ENCODE assay signal across 30 mouse cellular contexts in the genomic region with DNA sequence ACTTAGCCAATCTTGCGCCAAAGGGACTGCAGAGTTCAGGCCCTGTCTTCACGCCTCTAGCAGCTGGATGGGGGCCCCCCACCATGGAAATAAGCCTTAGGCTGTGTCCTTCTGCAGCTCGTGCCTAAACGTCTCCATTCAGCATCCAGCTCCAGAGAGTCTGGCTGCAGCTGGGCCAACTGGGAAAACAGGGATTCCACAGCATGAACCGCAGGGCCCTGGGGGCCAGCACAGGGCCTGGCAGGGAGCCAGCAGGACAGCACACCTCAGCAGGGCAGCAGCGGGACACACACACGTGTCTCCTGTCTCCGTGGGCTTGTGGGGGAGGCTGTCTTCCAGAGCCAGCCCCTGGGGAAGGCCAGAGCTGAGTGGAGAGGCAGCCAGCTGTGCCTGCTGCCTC. TPM values are rescaled to one million over a fixed set of nuclear protein-coding genes. Genes with fewer than 3 reads are reported as not detected.
DNase-seq lines count a peak whose midpoint lies in the region; ATAC-seq lines count a peak whose summit lies in the region.
"Not testable (repeated sequence)": the region's sequence is repeated elsewhere in the genome, so short reads cannot be mapped to it uniquely, and the experiment has no call there.
"Had no signal": no experiment of that assay in that cellular context is flagged by ENCODE, and none has a peak within 500 bp of the region (broad histone marks: within the 10 kb centered on the region; RNA-seq: fewer than 3 reads in every experiment).

No protein-coding gene starts in this region.

- not testable (repeated sequence) for H3K36me3 ChIP-seq in embryonic facial prominence, embryonic 12.5 days; heart, embryonic 11.5 days (ENCODE audit: control insufficient read depth, insufficient read depth, low read length); intestine, embryonic 16.5 days (ENCODE audit: control insufficient read depth, insufficient read depth, low read length); limb, embryonic 15.5 days

- not testable (repeated sequence) for H3K9ac ChIP-seq in embryonic facial prominence, embryonic 12.5 days; heart, embryonic 11.5 days (ENCODE audit: low read depth, low read length); intestine, embryonic 16.5 days (ENCODE audit: low read depth, low read length); limb, embryonic 15.5 days

- H3K9me3 ChIP-seq in embryonic facial prominence, embryonic 12.5 days; heart, embryonic 11.5 days (replicated peaks; ENCODE audit: control insufficient read depth, low read length); intestine, embryonic 16.5 days (ENCODE audit: control insufficient read depth, low read length); limb, embryonic 15.5 days: not testable (repeated sequence)

- not testable (repeated sequence) for H3K27me3 ChIP-seq in embryonic facial prominence, embryonic 12.5 days; heart, embryonic 11.5 days (ENCODE audit: control insufficient read depth, insufficient read depth, low read length); intestine, embryonic 16.5 days (replicated peaks; ENCODE audit: control insufficient read depth, insufficient read depth, low read length); limb, embryonic 15.5 days

- WGBS in embryonic facial prominence, embryonic 12.5 days = 16% methylated on average over 8 of the region's 8 CpGs
- 16% methylated on average over 8 of the region's 8 CpGs for WGBS in heart, embryonic 11.5 days (ENCODE audit: insufficient replicate concordance)
- WGBS in intestine, embryonic 16.5 days = 23% methylated on average over 8 of the region's 8 CpGs
- WGBS in limb, embryonic 15.5 days = 12% methylated on average over 8 of the region's 8 CpGs

- not testable (repeated sequence) for H3K4me3 ChIP-seq in embryonic facial prominence, embryonic 12.5 days; heart, embryonic 11.5 days (ENCODE audit: low read depth, low read length); intestine, embryonic 16.5 days (ENCODE audit: low read length); limb, embryonic 15.5 days

- 0 out of 2 replicates have a peak, but pooled peaks have one; percentile 64 for ATAC-seq in embryonic facial prominence, embryonic 12.5 days (ENCODE audit: insufficient number of reproducible peaks, insufficient read depth, low FRiP score, low TSS enrichment)
- ATAC-seq in heart, embryonic 11.5 days (replicated peaks; ENCODE audit: insufficient number of reproducible peaks, low FRiP score, low TSS enrichment) = 0 out of 2 replicates have a peak, but pooled peaks have one; percentile 35
- 0 out of 2 replicates have a peak, but pooled peaks have one; percentile 23 for ATAC-seq in intestine, embryonic 16.5 days
- peak; percentile 25; the same call in 1 of the 2 replicates for ATAC-seq in limb, embryonic 15.5 days (ENCODE audit: insufficient number of reproducible peaks, low FRiP score, low TSS enrichment, low read depth)
- 0 out of 2 replicates have a peak, but pooled peaks have one; percentile 3 for ATAC-seq in neutrophil, adult 5-6 weeks (ENCODE audit: extremely low read depth, insufficient number of reproducible peaks, low FRiP score, poor library complexity, severe bottlenecking)

- H3K27ac ChIP-seq in embryonic facial prominence, embryonic 12.5 days; heart, embryonic 11.5 days (ENCODE audit: low read depth, low read length); intestine, embryonic 16.5 days (ENCODE audit: low read length); limb, embryonic 15.5 days: not testable (repeated sequence)

- peak; percentile 90 for DNase-seq in 3134 (ENCODE audit: extremely low read depth, insufficient read length, low spot score)
- DNase-seq in MN1 (ENCODE audit: low spot score) = peak; percentile 47

- not testable (repeated sequence) for H3K4me1 ChIP-seq in embryonic facial prominence, embryonic 12.5 days; heart, embryonic 11.5 days (ENCODE audit: control insufficient read depth, insufficient read depth, low read length); intestine, embryonic 16.5 days (ENCODE audit: control insufficient read depth, insufficient read depth, low read length); limb, embryonic 15.5 days

- not testable (repeated sequence) for H3K4me2 ChIP-seq in embryonic facial prominence, embryonic 12.5 days (replicated peaks); heart, embryonic 11.5 days; intestine, embryonic 16.5 days (ENCODE audit: low read depth, low read length); limb, embryonic 15.5 days

RNA-seq across cellular contexts. Expression of gene Iqcf6, which starts 1.4 kb away (rescaled TPM):
- polyA plus RNA-seq in embryonic facial prominence, embryonic 12.5 days (2016; fragmentation: Nextera tagmentation; extraction: Ambion mirVana) = not detected in 2 replicates
- not detected in 2 replicates for polyA plus RNA-seq in heart, embryonic 11.5 days (2014; fragmentation: Nextera tagmentation; extraction: Ambion mirVana)
- polyA plus RNA-seq in intestine, embryonic 16.5 days (2015; fragmentation: Nextera tagmentation; extraction: Ambion mirVana) = not detected in 2 replicates
- not detected in 2 replicates for polyA plus RNA-seq in limb, embryonic 15.5 days (2015; fragmentation: Nextera tagmentation; extraction: Ambion mirVana)
- not detected in 2 replicates for total RNA-seq in neutrophil, adult 5-6 weeks (2017)
- total RNA-seq: adrenal gland, adult 8-10 months; adrenal gland, postnatal 25 days; ES-E14; gastrocnemius, adult 8-10 months; gastrocnemius, postnatal 25 days; heart, adult 18-20 months; heart, postnatal 14 days; heart, postnatal 4 days had no signal
- polyA plus RNA-seq: activated CD4-positive, CD25-positive, alpha-beta regulatory T cell, adult 4 months; brain, embryonic 14.5 days; C2C12; CD4-positive, CD25-positive, alpha-beta regulatory T cell, adult 4 months; cortical plate, adult 2 months; embryonic facial prominence, embryonic 10.5 days; erythroblast, embryonic 14.5 days; forebrain, embryonic 12.5 days; forebrain, embryonic 15.5 days; gonadal fat pad, adult 2 months; heart, embryonic 13.5 days; heart, embryonic 16.5 days; hindbrain, embryonic 12.5 days; hindbrain, embryonic 15.5 days; intestine, embryonic 14.5 days had no signal

RNA-seq across cellular contexts. Expression of gene Grm2, which starts 28.1 kb away (rescaled TPM):
- polyA plus RNA-seq in embryonic facial prominence, embryonic 12.5 days (2016; fragmentation: Nextera tagmentation; extraction: Ambion mirVana) = 0.93 and 2.0 TPM in 2 replicates
- polyA plus RNA-seq in heart, embryonic 11.5 days (2014; fragmentation: Nextera tagmentation; extraction: Ambion mirVana) = 0.18 TPM in 1 of 2 replicates, not detected in the other
- polyA plus RNA-seq in intestine, embryonic 16.5 days (2015; fragmentation: Nextera tagmentation; extraction: Ambion mirVana) = not detected in 2 replicates
- 0.06 and 0.09 TPM in 2 replicates for polyA plus RNA-seq in limb, embryonic 15.5 days (2015; fragmentation: Nextera tagmentation; extraction: Ambion mirVana)
- total RNA-seq in neutrophil, adult 5-6 weeks (2017) = not detected in 2 replicates
- total RNA-seq: adrenal gland, adult 8-10 months; adrenal gland, postnatal 25 days; gastrocnemius, adult 8-10 months; gastrocnemius, postnatal 25 days; heart, adult 18-20 months; heart, postnatal 14 days; heart, postnatal 4 days had no signal
- polyA plus RNA-seq: C2C12; CD4-positive, CD25-positive, alpha-beta regulatory T cell, adult 4 months; erythroblast, embryonic 14.5 days; gonadal fat pad, adult 2 months; heart, embryonic 13.5 days; heart, embryonic 16.5 days; intestine, embryonic 14.5 days had no signal

RNA-seq across cellular contexts. Expression of gene Iqcf4, which starts 57.0 kb away (rescaled TPM):
- polyA plus RNA-seq in embryonic facial prominence, embryonic 12.5 days (2016; fragmentation: Nextera tagmentation; extraction: Ambion mirVana) = not detected in 2 replicates
- polyA plus RNA-seq in heart, embryonic 11.5 days (2014; fragmentation: Nextera tagmentation; extraction: Ambion mirVana) = not detected in 2 replicates
- not detected in 2 replicates for polyA plus RNA-seq in intestine, embryonic 16.5 days (2015; fragmentation: Nextera tagmentation; extraction: Ambion mirVana)
- polyA plus RNA-seq in limb, embryonic 15.5 days (2015; fragmentation: Nextera tagmentation; extraction: Ambion mirVana) = not detected in 2 replicates
- total RNA-seq in neutrophil, adult 5-6 weeks (2017) = not detected in 2 replicates
- total RNA-seq: adrenal gland, adult 8-10 months; adrenal gland, postnatal 25 days; ES-E14; gastrocnemius, adult 8-10 months; gastrocnemius, postnatal 25 days; heart, adult 18-20 months; heart, postnatal 14 days; heart, postnatal 4 days had no signal
- polyA plus RNA-seq: activated CD4-positive, CD25-positive, alpha-beta regulatory T cell, adult 4 months; brain, embryonic 14.5 days; C2C12; CD4-positive, CD25-positive, alpha-beta regulatory T cell, adult 4 months; cortical plate, adult 2 months; embryonic facial prominence, embryonic 10.5 days; erythroblast, embryonic 14.5 days; forebrain, embryonic 12.5 days; forebrain, embryonic 15.5 days; heart, embryonic 13.5 days; heart, embryonic 16.5 days; hindbrain, embryonic 12.5 days; hindbrain, embryonic 15.5 days; intestine, embryonic 14.5 days had no signal

RNA-seq across cellular contexts. Expression of gene Tex264, which starts 57.9 kb away (rescaled TPM):
- 46.0 and 47.3 TPM in 2 replicates for polyA plus RNA-seq in embryonic facial prominence, embryonic 12.5 days (2016; fragmentation: Nextera tagmentation; extraction: Ambion mirVana)
- polyA plus RNA-seq in heart, embryonic 11.5 days (2014; fragmentation: Nextera tagmentation; extraction: Ambion mirVana) = 34.7 and 36.8 TPM in 2 replicates
- 66.4 and 74.0 TPM in 2 replicates for polyA plus RNA-seq in intestine, embryonic 16.5 days (2015; fragmentation: Nextera tagmentation; extraction: Ambion mirVana)
- polyA plus RNA-seq in limb, embryonic 15.5 days (2015; fragmentation: Nextera tagmentation; extraction: Ambion mirVana) = 72.9 and 79.5 TPM in 2 replicates
- total RNA-seq in neutrophil, adult 5-6 weeks (2017) = 15.2 and 24.6 TPM in 2 replicates

Comparison
In these comparisons a context has a peak if more than half of its experiments do, and no peak if none do; other contexts are left out.
1. ATAC-seq: peak in every context shown above with its lines; median percentile 64 in embryonic facial prominence, embryonic 12.5 days; 35 in heart, embryonic 11.5 days; 25 in limb, embryonic 15.5 days; 23 in intestine, embryonic 16.5 days; 3 in neutrophil, adult 5-6 weeks.